Mouse (Mus musculus): Measurements from ENCODE around the gene Gm10277.
A peak's percentile ranks its signal among the peaks of the same experiment; 100 is the strongest.
"Not testable (repeated sequence)": the region's sequence is repeated elsewhere in the genome, so short reads cannot be mapped to it uniquely, and the experiment has no call there.

Gene Gm10277

GRCm38 (mm10) chr11:77769496-77769895 lies 18.1 kb downstream of the Gm10277 start:
- no peak for DNase-seq

- DNase-seq, result peak; percentile 69 to 70
Measured at GRCm38 (mm10) chr11:77766351-77767001, 21.1 kb downstream of the Gm10277 start.

GRCm38 (mm10) chr11:77765459-77765777 lies 22.1 kb downstream of the Gm10277 start:
- peak; percentile 59 to 61 for DNase-seq

- peak; percentile 73 to 81 for DNase-seq
Measured at GRCm38 (mm10) chr11:77764694-77765458, 22.7 kb downstream of the Gm10277 start.

- DNase-seq, result peak; percentile 91 to 92
Measured at GRCm38 (mm10) chr11:77763673-77764340, 23.7 kb downstream of the Gm10277 start.

GRCm38 (mm10) chr11:77762783-77763672 lies 24.5 kb downstream of the Gm10277 start, which contains the start of gene Myo18a:
Myo18a (plus strand) TSS chr11:77763246.
- peak; percentile 61 to 81 for DNase-seq

GRCm38 (mm10) chr11:77760031-77760430 lies 27.5 kb downstream of the Gm10277 start:
- no peak for DNase-seq

- no peak for DNase-seq
Measured at GRCm38 (mm10) chr11:77753469-77753868, 34.1 kb downstream of the Gm10277 start.

- DNase-seq, result no peak
Measured at GRCm38 (mm10) chr11:77752525-77752924, 35.0 kb downstream of the Gm10277 start.

- DNase-seq, result no peak
Measured at GRCm38 (mm10) chr11:77748996-77749395, 38.6 kb downstream of the Gm10277 start.

GRCm38 (mm10) chr11:77747103-77747502 lies 40.4 kb downstream of the Gm10277 start:
- DNase-seq, result not testable (repeated sequence)

GRCm38 (mm10) chr11:77746652-77747051 lies 40.9 kb downstream of the Gm10277 start:
- no peak for DNase-seq

- peak; percentile 27 to 62 for DNase-seq
Measured at GRCm38 (mm10) chr11:77743966-77744365, 43.6 kb downstream of the Gm10277 start.

- no peak for DNase-seq
Measured at GRCm38 (mm10) chr11:77738555-77738954, 49.0 kb downstream of the Gm10277 start.

GRCm38 (mm10) chr11:77737289-77737688 lies 50.3 kb downstream of the Gm10277 start:
- peak; percentile 70 to 92 for DNase-seq

All from kidney, adult 8-10 months (tissue).